Mouse (Mus musculus) embryo, embryonic 11.5 days (tissue): ENCODE measurements at regions not wholly inside any gene's neighbourhood (a gene's known extent, or its start where the extent isn't known, plus 50 kb on each side); places are given as distances from the start of the nearest gene placed in this dataset.

Experiments
- DNase-seq: peaks from one replicate; pipeline ENCODE4 v3.0.0-alpha.2; 2012; ENCODE audit warnings: low read depth, low spot score

- no peak for DNase-seq
Measured at GRCm38 (mm10) chr3:41234994-41235393, 152.1 kb upstream of the Pgrmc2 start.

- DNase-seq = no peak
Measured at GRCm38 (mm10) chr3:41234191-41234590, 151.3 kb upstream of the Pgrmc2 start.

- no peak for DNase-seq
Measured at GRCm38 (mm10) chr3:41233439-41233838, 150.6 kb upstream of the Pgrmc2 start.

- DNase-seq = no peak
Measured at GRCm38 (mm10) chr3:41230961-41231377, 148.1 kb upstream of the Pgrmc2 start.

GRCm38 (mm10) chr3:41229493-41229892, 146.6 kb upstream of the Pgrmc2 start:
- no peak for DNase-seq

- peak; percentile 7 for DNase-seq
Measured at GRCm38 (mm10) chr3:41228536-41228935, 145.7 kb upstream of the Pgrmc2 start.

GRCm38 (mm10) chr3:41220746-41221145, 137.9 kb upstream of the Pgrmc2 start:
- no peak for DNase-seq

GRCm38 (mm10) chr3:41217770-41218169, 134.9 kb upstream of the Pgrmc2 start:
- no peak for DNase-seq

GRCm38 (mm10) chr3:41213533-41213932, 130.7 kb upstream of the Pgrmc2 start:
- no peak for DNase-seq

GRCm38 (mm10) chr3:41210333-41210732, 127.5 kb upstream of the Pgrmc2 start:
- DNase-seq = no peak

- no peak for DNase-seq
Measured at GRCm38 (mm10) chr3:41202895-41203294, 120.0 kb upstream of the Pgrmc2 start.

- no peak for DNase-seq
Measured at GRCm38 (mm10) chr3:41201782-41202181, 118.9 kb upstream of the Pgrmc2 start.

- no peak for DNase-seq
Measured at GRCm38 (mm10) chr3:41200026-41200425, 117.2 kb upstream of the Pgrmc2 start.

- no peak for DNase-seq
Measured at GRCm38 (mm10) chr3:41198216-41198976, 115.5 kb upstream of the Pgrmc2 start.

- DNase-seq = no peak
Measured at GRCm38 (mm10) chr3:41195113-41195975, 112.5 kb upstream of the Pgrmc2 start.

GRCm38 (mm10) chr3:41194311-41195112, 111.7 kb upstream of the Pgrmc2 start:
- no peak for DNase-seq

- DNase-seq = no peak
Measured at GRCm38 (mm10) chr3:41185305-41186097, 102.7 kb upstream of the Pgrmc2 start.

GRCm38 (mm10) chr3:41184375-41184774, 101.5 kb upstream of the Pgrmc2 start:
- no peak for DNase-seq

GRCm38 (mm10) chr3:41182900-41183595, 100.2 kb upstream of the Pgrmc2 start:
- no peak for DNase-seq
